Mouse (Mus musculus) intestine, embryonic 14.5 days (tissue): ENCODE measurements around the gene H2al2a. TPM values are rescaled to one million over a fixed set of nuclear protein-coding genes. Genes with fewer than 3 reads are reported as not detected.

ENCODE experiments used
- ATAC-seq: fragments of 200-750 bp; cut with Nextera tagmentation; replicated peaks from 2 replicates; pipeline ENCODE4 v1.8.0; 2017; ENCODE audit warnings: low read depth, moderate number of reproducible peaks, moderate TSS enrichment, moderate library complexity; ENCODE audit not compliant: low FRiP score, low TSS enrichment
- DNase-seq: peaks from one replicate; pipeline ENCODE4 v3.0.0-alpha.2; 2018; ENCODE audit warnings: low spot score
- H3K27ac ChIP-seq: fragments of 300-500 bp; sonication (generic); 2 replicates; pipeline ENCODE4 v1.5.1; 2014; ENCODE audit warnings: low read depth, mild to moderate bottlenecking, control low read depth
- H3K27me3 ChIP-seq: fragments of 300-500 bp; sonication (generic); replicated peaks from 2 replicates; pipeline ENCODE4 v1.6.1; 2014; ENCODE audit warnings: low read length, control low read depth; ENCODE audit not compliant: control insufficient read depth, insufficient read depth
- H3K36me3 ChIP-seq: fragments of 300-500 bp; sonication (generic); 2 replicates; pipeline ENCODE4 v1.6.1; 2014; ENCODE audit warnings: low read length, control low read depth; ENCODE audit not compliant: control insufficient read depth, insufficient read depth
- H3K4me1 ChIP-seq: fragments of 300-500 bp; sonication (generic); replicated peaks from 2 replicates; pipeline ENCODE4 v1.6.1; 2014; ENCODE audit warnings: low read length, control low read depth, mixed read lengths; ENCODE audit not compliant: control insufficient read depth, insufficient read depth
- H3K4me2 ChIP-seq: fragments of 300-500 bp; sonication (generic); 2 replicates; pipeline ENCODE4 v1.6.1; 2014; ENCODE audit warnings: low read length
- H3K4me3 ChIP-seq: fragments of 300-500 bp; sonication (generic); 2 replicates; pipeline ENCODE4 v1.5.1; 2014; ENCODE audit warnings: low read depth, low read length, control low read depth, mixed read lengths
- H3K9ac ChIP-seq: fragments of 300-500 bp; sonication (generic); 2 replicates; pipeline ENCODE4 v1.6.1; 2014; ENCODE audit warnings: mild to moderate bottlenecking, low read length
- H3K9me3 ChIP-seq: fragments of 300-500 bp; sonication (generic); 2 replicates; pipeline ENCODE4 v1.6.1; 2016; ENCODE audit warnings: low read length, control low read depth; ENCODE audit not compliant: control insufficient read depth
- WGBS: fragments of 180-500 bp; shearing (Covaris S2); extraction: QIAGEN DNeasy Blood & Tissue Kit; methylation state at CpG from one replicate; pipeline ENCODE4 v1.1.7; 2014; 5-methylcytosine and 5-hydroxymethylcytosine counted together
- polyA plus RNA-seq: library from polyadenylated mRNA; unstranded; fragments of >200 nt; fragmentation: Nextera tagmentation; extraction: Ambion mirVana; gene quantifications from 2 replicates; pipeline ENCODE4 v1.2.1, GENCODE M21; 2014

Gene H2al2a
- polyA plus RNA-seq, 1 experiment from 2014 or later, result not detected

DNA sequence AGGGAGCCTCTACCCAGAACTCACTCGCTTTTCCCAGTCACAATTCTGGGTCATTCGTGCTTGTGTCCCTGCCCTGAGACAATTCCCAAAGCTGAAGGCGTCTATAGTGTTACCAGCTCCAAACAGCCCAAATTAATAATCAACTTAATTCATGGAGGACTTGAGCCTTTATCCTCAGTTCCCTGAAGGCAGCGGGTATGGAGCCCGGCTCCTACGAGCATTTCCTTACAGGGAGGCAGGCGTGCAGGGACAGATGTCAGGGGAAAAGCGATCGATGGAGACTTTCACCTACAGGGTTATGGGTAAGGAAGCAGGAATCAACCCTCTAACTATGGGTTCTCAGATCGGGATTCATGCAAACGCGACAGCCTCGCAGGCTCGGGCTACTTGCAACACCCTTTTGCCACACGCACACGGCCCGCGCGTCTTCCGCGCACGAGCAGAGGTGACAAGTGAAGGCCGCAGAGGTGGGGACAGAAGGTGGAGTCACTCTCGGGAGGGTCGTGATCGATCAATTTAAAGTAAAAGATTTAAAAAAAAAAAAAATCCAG, 34.6 kb upstream of the H2al2a start:
- no peaks in the 10 kb centered on the region for H3K36me3 ChIP-seq
- H3K4me3 ChIP-seq, result peak overlapping the region; percentile 31
- H3K4me1 ChIP-seq, result peaks cover 26% of the 10 kb centered on the region
- WGBS, result 10% methylated on average over 26 of the region's 26 CpGs
- ATAC-seq (no peak), DNase-seq (peak; percentile 87)
- peak overlapping the region; percentile 79 for H3K9ac ChIP-seq
- peak overlapping the region; percentile 94 for H3K4me2 ChIP-seq
- no peaks in the 10 kb centered on the region for H3K9me3 ChIP-seq
- no peak overlapping the region for H3K27ac ChIP-seq
- H3K27me3 ChIP-seq, result no peaks in the 10 kb centered on the region

DNA sequence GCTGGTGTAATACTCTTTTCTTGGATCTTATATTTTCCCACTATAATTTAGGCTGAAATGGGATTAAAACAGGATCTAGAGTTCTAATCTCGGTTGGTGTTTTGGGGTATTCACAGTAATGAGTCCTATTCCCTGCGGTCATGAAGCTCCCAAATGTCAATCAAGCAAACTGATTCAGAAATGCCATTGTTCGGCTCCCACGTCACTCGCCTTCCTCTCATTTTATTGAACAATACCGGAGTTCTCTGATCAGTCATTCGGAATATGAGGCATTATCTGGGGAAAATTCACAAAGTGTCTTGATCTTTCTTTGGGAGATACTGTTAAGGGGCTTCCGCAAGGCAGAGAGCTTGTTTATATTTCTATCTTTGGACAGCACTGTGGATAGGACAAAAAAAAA, 33.8 kb upstream of the H2al2a start:
- H3K9ac ChIP-seq, result no peak overlapping the region
- H3K27ac ChIP-seq, result no peak overlapping the region
- H3K36me3 ChIP-seq, result no peaks in the 10 kb centered on the region
- no peak overlapping the region for H3K4me3 ChIP-seq
- 70% methylated on average over 8 of the region's 8 CpGs for WGBS
- no peak for DNase-seq
- peak overlapping the region; percentile 94; the same call in 1 of the 2 replicates for H3K4me2 ChIP-seq
- no peaks in the 10 kb centered on the region for H3K9me3 ChIP-seq
- no peaks in the 10 kb centered on the region for H3K27me3 ChIP-seq
- ATAC-seq, result no peak
- peaks cover 26% of the 10 kb centered on the region for H3K4me1 ChIP-seq

DNA sequence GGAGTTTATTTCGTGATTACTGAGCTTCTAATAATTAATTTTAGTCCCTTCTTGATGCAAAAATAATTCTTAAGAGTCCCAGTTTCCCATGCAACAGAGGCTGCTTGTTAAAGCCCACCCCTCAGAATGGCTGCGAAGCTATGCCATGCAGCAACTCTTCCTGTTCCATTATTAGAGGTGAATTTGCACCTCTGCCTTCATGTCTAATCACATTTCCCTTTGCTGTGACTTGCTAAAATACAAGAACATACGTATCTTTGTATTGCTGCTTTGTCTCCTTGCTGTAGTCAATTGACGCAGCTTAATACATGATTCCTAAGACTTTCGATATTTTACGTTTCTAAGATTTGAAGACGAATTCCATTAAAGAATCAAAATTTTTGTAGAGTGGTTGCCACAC, 32.9 kb upstream of the H2al2a start:
- ATAC-seq, result no peak
- no peaks in the 10 kb centered on the region for H3K9me3 ChIP-seq
- no peak for DNase-seq
- no peak overlapping the region for H3K27ac ChIP-seq
- H3K4me1 ChIP-seq, result peaks cover 26% of the 10 kb centered on the region
- no peak overlapping the region for H3K4me2 ChIP-seq
- no peaks in the 10 kb centered on the region for H3K36me3 ChIP-seq
- H3K4me3 ChIP-seq, result no peak overlapping the region
- 87% methylated on average over 7 of the region's 7 CpGs for WGBS
- H3K27me3 ChIP-seq, result no peaks in the 10 kb centered on the region
- no peak overlapping the region for H3K9ac ChIP-seq

DNA sequence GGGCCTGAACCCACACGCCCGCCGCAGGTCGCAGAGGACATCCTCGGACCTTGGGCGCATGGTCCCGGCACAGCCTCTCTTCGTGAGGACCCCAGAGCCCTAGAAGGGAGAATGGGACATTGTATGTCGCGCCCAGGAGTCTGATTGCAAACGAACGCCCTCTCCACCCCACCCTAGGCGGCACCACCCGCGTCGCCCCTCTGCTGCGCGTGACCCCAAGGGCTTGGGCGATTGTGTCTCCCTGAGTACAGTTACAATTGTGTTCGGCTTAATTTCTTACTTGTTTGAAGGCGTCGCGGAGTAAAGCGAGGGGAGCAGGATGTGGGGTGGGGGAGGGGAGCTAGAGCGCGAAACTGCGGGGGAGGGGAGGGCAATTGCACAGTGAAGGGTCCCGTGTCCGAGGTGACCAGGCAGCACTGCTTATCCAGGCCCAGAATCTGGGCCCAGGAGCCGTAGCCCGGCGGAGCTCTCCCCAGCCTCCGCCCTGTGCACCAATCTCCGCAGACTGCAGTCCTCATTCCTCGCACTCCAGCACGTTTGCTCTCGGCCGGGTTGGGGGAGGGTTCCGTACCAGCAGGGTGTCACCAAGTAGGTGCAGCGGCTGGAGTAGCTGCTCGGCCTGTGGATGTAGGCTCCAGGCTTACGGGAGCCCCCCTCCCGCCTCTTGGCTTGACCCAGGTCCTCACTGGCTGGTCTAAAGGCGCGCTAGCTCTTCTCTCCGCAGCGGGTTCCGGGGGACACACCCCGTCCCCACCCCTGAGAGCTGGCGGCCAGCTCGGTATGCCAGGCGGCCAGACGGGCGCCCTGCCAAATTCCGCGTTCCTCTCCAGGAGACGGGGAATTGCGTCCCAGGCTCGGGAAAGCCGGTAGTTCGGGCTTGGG, 31.6 kb upstream of the H2al2a start:
- peak overlapping the region; percentile 52 for H3K4me3 ChIP-seq
- ATAC-seq, result peak; percentile 65

DNA sequence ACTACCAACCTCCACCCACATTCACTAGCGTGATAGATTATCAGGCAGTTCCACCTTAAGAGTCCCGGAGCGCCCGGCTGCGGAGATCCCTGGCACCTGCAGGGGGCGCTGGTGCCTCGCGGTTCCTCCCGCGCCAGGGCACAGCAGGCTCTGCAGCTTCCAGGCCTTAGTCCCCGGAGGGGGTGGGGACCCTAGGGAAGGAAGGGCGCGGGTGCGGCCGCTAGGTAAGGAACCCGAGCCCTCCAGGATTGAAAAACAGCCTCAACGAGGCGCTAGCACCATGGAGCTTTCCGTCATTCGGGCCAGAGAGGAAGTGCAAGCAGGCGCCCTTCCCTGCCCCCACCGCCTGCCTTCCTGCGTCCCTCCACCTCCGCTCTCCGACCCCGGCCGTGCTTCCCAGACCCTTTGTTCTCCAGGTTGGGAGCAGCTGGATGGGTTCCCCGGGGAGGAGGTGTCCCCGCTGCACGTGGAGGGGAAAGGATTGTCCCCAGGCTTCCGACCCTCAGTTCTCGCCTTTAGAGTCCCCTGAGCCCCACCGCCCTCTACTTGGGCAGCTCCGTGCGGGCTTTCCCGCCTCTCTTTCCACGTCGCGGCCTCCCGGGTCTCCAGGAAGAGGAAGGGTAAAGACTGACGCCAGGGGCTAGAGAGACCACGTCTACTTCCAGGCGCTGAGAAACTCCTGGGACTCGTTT, 30.8 kb upstream of the H2al2a start:
- Histone ChIP-seq H3K9ac (peak overlapping the region; percentile 91), H3K9me3 (no peaks in the 10 kb centered on the region), H3K4me3 (peak overlapping the region; percentile 52), H3K36me3 (no peaks in the 10 kb centered on the region), H3K27ac (peak overlapping the region; percentile 99), H3K27me3 (no peaks in the 10 kb centered on the region), H3K4me1 (peaks cover 26% of the 10 kb centered on the region), H3K4me2 (peak overlapping the region; percentile 92)
- peak; percentile 91 for ATAC-seq
- DNase-seq, result peak; percentile 97
- WGBS, result under 1% methylated on average over 44 of the region's 44 CpGs

More for the DNA sequence above, 31.6 kb upstream of the H2al2a start:
- H3K27ac ChIP-seq, result peak overlapping the region; percentile 99
- H3K4me1 ChIP-seq, result peaks cover 26% of the 10 kb centered on the region
- peak overlapping the region; percentile 91 for H3K9ac ChIP-seq
- H3K27me3 ChIP-seq, result no peaks in the 10 kb centered on the region
- DNase-seq, result peak; percentile 95
- H3K4me2 ChIP-seq, result peak overlapping the region; percentile 92
- no peaks in the 10 kb centered on the region for H3K9me3 ChIP-seq
- under 1% methylated on average over 61 of the region's 61 CpGs for WGBS
- H3K36me3 ChIP-seq, result no peaks in the 10 kb centered on the region

DNA sequence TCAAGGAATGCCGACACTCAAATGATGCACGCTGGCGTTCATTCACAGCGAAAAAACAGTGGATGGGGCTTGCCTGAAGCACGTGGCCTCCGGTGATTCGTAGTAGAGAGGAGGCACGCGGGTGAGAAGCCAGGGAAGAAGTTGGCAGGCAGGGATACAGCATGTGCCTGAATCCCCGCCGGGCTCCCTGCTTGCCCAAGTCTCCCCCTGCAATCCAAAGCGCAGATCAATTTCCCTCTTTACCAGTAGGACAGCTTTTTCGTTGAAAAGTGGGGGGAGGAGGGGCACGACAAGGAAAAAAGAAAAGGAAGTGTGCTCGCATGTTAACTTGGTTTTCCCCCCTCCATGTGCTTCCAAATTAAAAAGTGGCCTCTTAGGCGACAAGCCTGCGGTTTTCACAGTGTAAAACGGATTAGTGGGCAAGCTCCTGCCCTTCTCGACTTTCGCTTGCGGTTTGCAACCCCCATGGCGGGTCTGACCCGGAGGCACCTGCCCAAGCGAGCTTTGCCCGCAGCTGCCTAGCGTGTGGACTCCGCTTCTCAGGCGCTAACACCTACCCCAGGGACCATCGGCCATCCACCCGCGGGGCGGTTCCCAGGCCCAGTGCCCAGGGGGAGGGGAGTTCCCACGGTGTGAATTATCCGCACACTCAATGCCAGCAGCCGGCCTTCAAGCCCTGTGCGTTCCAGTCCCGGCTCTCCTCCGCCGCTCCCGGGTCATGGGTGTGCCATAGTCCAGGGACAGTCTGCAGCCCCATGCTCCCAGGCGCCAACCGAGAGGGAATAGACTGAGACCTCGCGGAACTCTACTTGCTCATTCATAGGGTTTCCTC, 29.6 kb upstream of the H2al2a start:
- peak; percentile 32 for ATAC-seq
- Histone ChIP-seq H3K4me2 (peak overlapping the region; percentile 92), H3K4me1 (peaks cover 15% of the 10 kb centered on the region), H3K9ac (peak overlapping the region; percentile 48), H3K36me3 (no peaks in the 10 kb centered on the region), H3K27me3 (no peaks in the 10 kb centered on the region), H3K4me3 (peak overlapping the region; percentile 52), H3K27ac (no peak overlapping the region; the same call in 1 of the 2 replicates), H3K9me3 (no peaks in the 10 kb centered on the region)
- peak; percentile 85 for DNase-seq
- 1% methylated on average over 44 of the region's 44 CpGs for WGBS

DNA sequence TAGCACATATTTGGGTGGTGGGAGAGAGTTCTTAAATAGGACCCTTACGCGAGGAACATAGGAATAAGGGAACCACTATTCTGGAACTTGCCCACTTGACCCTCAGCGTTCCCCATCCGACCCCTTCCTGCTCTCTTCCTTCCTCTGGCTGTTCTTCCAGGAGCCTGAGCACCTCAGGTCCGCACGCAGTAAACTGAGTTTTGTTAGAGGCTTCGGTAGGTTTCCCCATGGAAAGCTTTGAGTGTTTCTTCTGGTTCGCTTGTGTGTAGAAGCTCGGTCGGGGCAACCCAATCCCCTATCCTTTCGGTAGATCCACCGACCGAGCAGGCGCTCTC, 29.0 kb upstream of the H2al2a start:
- no peak overlapping the region for H3K27ac ChIP-seq
- ATAC-seq (no peak), DNase-seq (peak; percentile 78)
- H3K9me3 ChIP-seq, result no peaks in the 10 kb centered on the region
- peak overlapping the region; percentile 52 for H3K4me3 ChIP-seq
- WGBS, result 4% methylated on average over 14 of the region's 14 CpGs
- H3K27me3 ChIP-seq, result no peaks in the 10 kb centered on the region
- H3K4me2 ChIP-seq, result peak overlapping the region; percentile 92
- peak overlapping the region; percentile 48 for H3K9ac ChIP-seq
- H3K4me1 ChIP-seq, result peaks cover 10% of the 10 kb centered on the region
- H3K36me3 ChIP-seq, result no peaks in the 10 kb centered on the region

DNA sequence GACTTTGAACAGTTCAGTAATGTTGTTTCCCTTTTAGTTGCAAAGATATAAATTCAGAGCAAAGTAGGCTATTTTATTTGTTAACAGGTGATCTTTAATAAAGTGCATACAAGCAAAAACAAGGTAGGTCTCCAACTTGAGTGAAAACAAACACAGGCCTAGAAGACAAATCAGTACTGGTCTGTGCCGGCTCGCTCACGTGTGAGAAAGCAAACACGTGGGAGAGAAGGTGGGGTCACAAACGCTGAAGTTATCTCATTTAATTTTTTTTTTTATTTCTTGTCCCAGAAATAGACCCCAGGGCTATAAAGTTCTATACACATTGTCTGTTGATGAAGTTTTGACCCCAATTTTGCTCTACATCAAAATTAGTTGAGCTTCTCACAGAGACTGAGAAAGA, 28.4 kb upstream of the H2al2a start:
- WGBS, result 76% methylated on average over 5 of the region's 5 CpGs
- H3K36me3 ChIP-seq, result no peaks in the 10 kb centered on the region
- peaks cover 5% of the 10 kb centered on the region for H3K4me1 ChIP-seq
- H3K4me3 ChIP-seq, result no peak overlapping the region
- no peaks in the 10 kb centered on the region for H3K9me3 ChIP-seq
- H3K27me3 ChIP-seq, result no peaks in the 10 kb centered on the region
- ATAC-seq (no peak), DNase-seq (no peak)
- H3K9ac ChIP-seq, result no peak overlapping the region
- H3K4me2 ChIP-seq, result peak overlapping the region; percentile 92; the same call in 1 of the 2 replicates
- no peak overlapping the region for H3K27ac ChIP-seq
